Mouse (Mus musculus): ENCODE data around the gene Rxfp3. TPM values are rescaled to one million over a fixed set of nuclear protein-coding genes. Genes with fewer than 3 reads are reported as not detected.
"Not testable (repeated sequence)": the region's sequence is repeated elsewhere in the genome, so short reads cannot be mapped to it uniquely, and the experiment has no call there.

The Rxfp3 gene
- polyA plus RNA-seq, 1 experiment, result 0.02 TPM

GRCm38 (mm10) chr15:11003791-11004190 lies 34.0 kb downstream of the Rxfp3 start:
- Histone ChIP-seq H3K4me3 (ENCODE audit: insufficient read depth, poor library complexity, severe bottlenecking) (no peak overlapping the region), H3ac (ENCODE audit: control insufficient read depth, insufficient read length, low read depth) (no peak overlapping the region), H3K27me3 (ENCODE audit: control insufficient read depth, insufficient read depth, insufficient read length) (peaks cover 8% of the 10 kb centered on the region), H3K79me2 (ENCODE audit: control insufficient read depth, insufficient read depth) (no peaks in the 10 kb centered on the region), H3K79me3 (ENCODE audit: low read depth) (no peaks in the 10 kb centered on the region), H3K36me3 (ENCODE audit: control insufficient read depth, insufficient read depth) (no peaks in the 10 kb centered on the region)
- no peak for TF ChIP-seq MAX (IDR thresholded peaks at IDR 0.05)
- no peak for TF ChIP-seq USF1 (IDR thresholded peaks at IDR 0.05; ENCODE audit: low read depth)
- TF ChIP-seq CEBPB (IDR thresholded peaks at IDR 0.05; ENCODE audit: low read depth), result no peak
- TF ChIP-seq MYOD1 (IDR thresholded peaks at IDR 0.05; ENCODE audit: control insufficient read depth, insufficient read length, low read depth), result no peak
- no peak for TF ChIP-seq CTCF (IDR thresholded peaks at IDR 0.05; ENCODE audit: control insufficient read depth, insufficient read depth, insufficient read length)
- TF ChIP-seq MYOG (IDR thresholded peaks at IDR 0.05; ENCODE audit: control insufficient read depth, extremely low read depth, insufficient read length), result no peak
- TF ChIP-seq FOSL1 (IDR thresholded peaks at IDR 0.05; ENCODE audit: insufficient read depth, low read length, poor library complexity, severe bottlenecking), result no peak

DNA sequence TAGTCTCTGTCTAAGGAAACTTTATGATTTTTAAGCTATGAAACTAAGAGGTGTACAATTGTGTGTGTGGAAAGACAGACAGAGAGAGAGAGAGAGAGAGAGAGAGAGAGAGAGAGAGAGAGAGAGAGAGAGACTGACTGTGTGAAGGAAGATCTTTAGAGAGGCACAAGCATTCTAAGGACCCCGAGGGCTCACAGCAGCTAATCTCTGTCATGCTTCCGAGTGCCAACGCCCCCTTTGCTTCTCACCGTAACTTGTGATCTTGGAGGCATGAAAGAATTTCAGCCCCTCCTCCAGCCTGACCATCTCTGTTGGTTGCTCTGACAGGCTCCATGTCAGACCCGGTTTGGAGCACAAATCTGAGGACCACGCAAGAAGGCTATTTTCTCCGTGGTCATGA lies 37.4 kb downstream of the Rxfp3 start, which contains the start of gene Slc45a2:
Gene Slc45a2, plus strand, starts transcription at position 301 of the 400 bp plus-strand sequence.
- H3K79me2 ChIP-seq (ENCODE audit: control insufficient read depth, insufficient read depth), result no peaks in the 10 kb centered on the region
- no peaks in the 10 kb centered on the region for H3K79me3 ChIP-seq (ENCODE audit: low read depth)
- peaks cover 4% of the 10 kb centered on the region for H3K27me3 ChIP-seq (ENCODE audit: control insufficient read depth, insufficient read depth, insufficient read length)
- no peaks in the 10 kb centered on the region for H3K36me3 ChIP-seq (ENCODE audit: control insufficient read depth, insufficient read depth)
- H3K4me3 ChIP-seq (ENCODE audit: insufficient read depth, poor library complexity, severe bottlenecking), result no peak within 1 kb of the TSS
- TF ChIP-seq CEBPB (IDR thresholded peaks at IDR 0.05; ENCODE audit: low read depth) (no peak), MAX (IDR thresholded peaks at IDR 0.05) (no peak), USF1 (IDR thresholded peaks at IDR 0.05; ENCODE audit: low read depth) (no peak), CTCF (IDR thresholded peaks at IDR 0.05; ENCODE audit: control insufficient read depth, insufficient read depth, insufficient read length) (no peak), MYOG (IDR thresholded peaks at IDR 0.05; ENCODE audit: control insufficient read depth, extremely low read depth, insufficient read length) (no peak), MYOD1 (IDR thresholded peaks at IDR 0.05; ENCODE audit: control insufficient read depth, insufficient read length, low read depth) (no peak), FOSL1 (IDR thresholded peaks at IDR 0.05; ENCODE audit: insufficient read depth, low read length, poor library complexity, severe bottlenecking) (no peak)
- H3ac ChIP-seq (ENCODE audit: control insufficient read depth, insufficient read length, low read depth), result no peak within 1 kb of the TSS

- Histone ChIP-seq H3K4me3 (ENCODE audit: insufficient read depth, poor library complexity, severe bottlenecking) (no peak overlapping the region), H3ac (ENCODE audit: control insufficient read depth, insufficient read length, low read depth) (no peak overlapping the region), H3K36me3 (ENCODE audit: control insufficient read depth, insufficient read depth) (peaks cover 4% of the 10 kb centered on the region), H3K79me2 (ENCODE audit: control insufficient read depth, insufficient read depth) (no peaks in the 10 kb centered on the region), H3K27me3 (ENCODE audit: control insufficient read depth, insufficient read depth, insufficient read length) (peaks cover 4% of the 10 kb centered on the region), H3K79me3 (ENCODE audit: low read depth) (no peaks in the 10 kb centered on the region)
- TF ChIP-seq MYOD1 (IDR thresholded peaks at IDR 0.05; ENCODE audit: control insufficient read depth, insufficient read length, low read depth) (no peak), USF1 (IDR thresholded peaks at IDR 0.05; ENCODE audit: low read depth) (no peak)
These were observed 38.0 kb downstream of the Rxfp3 start for GRCm38 (mm10) chr15:10999832-11000231.

- no peaks in the 10 kb centered on the region for H3K27me3 ChIP-seq (ENCODE audit: control insufficient read depth, insufficient read depth, insufficient read length)
- peaks cover 16% of the 10 kb centered on the region for H3K36me3 ChIP-seq (ENCODE audit: control insufficient read depth, insufficient read depth)
- H3K79me3 ChIP-seq (ENCODE audit: low read depth), result no peaks in the 10 kb centered on the region
- H3ac ChIP-seq (ENCODE audit: control insufficient read depth, insufficient read length, low read depth), result no peak overlapping the region
- no peaks in the 10 kb centered on the region for H3K79me2 ChIP-seq (ENCODE audit: control insufficient read depth, insufficient read depth)
- TF ChIP-seq MYOG (IDR thresholded peaks at IDR 0.05; ENCODE audit: control insufficient read depth, extremely low read depth, insufficient read length) (no peak), CTCF (IDR thresholded peaks at IDR 0.05; ENCODE audit: control insufficient read depth, insufficient read depth, insufficient read length) (peak; percentile 5)
- H3K4me3 ChIP-seq (ENCODE audit: insufficient read depth, poor library complexity, severe bottlenecking), result no peak overlapping the region
These were observed 46.2 kb downstream of the Rxfp3 start for GRCm38 (mm10) chr15:10991566-10991965.

GRCm38 (mm10) chr15:10990411-10990810 lies 47.4 kb downstream of the Rxfp3 start:
- no peak for TF ChIP-seq USF1 (IDR thresholded peaks at IDR 0.05; ENCODE audit: low read depth)
- TF ChIP-seq CTCF (IDR thresholded peaks at IDR 0.05; ENCODE audit: control insufficient read depth, insufficient read depth, insufficient read length), result no peak
- TF ChIP-seq MYOD1 (IDR thresholded peaks at IDR 0.05; ENCODE audit: control insufficient read depth, insufficient read length, low read depth), result no peak
- TF ChIP-seq CEBPB (IDR thresholded peaks at IDR 0.05; ENCODE audit: low read depth), result no peak
- no peak for TF ChIP-seq MYOG (IDR thresholded peaks at IDR 0.05; ENCODE audit: control insufficient read depth, extremely low read depth, insufficient read length)
- no peak for TF ChIP-seq FOSL1 (IDR thresholded peaks at IDR 0.05; ENCODE audit: insufficient read depth, low read length, poor library complexity, severe bottlenecking)
- TF ChIP-seq MAX (IDR thresholded peaks at IDR 0.05), result no peak
- H3K4me3 ChIP-seq (ENCODE audit: insufficient read depth, poor library complexity, severe bottlenecking), result no peak overlapping the region
- H3ac ChIP-seq (ENCODE audit: control insufficient read depth, insufficient read length, low read depth), result no peak overlapping the region
- peaks cover 16% of the 10 kb centered on the region for H3K36me3 ChIP-seq (ENCODE audit: control insufficient read depth, insufficient read depth)
- no peaks in the 10 kb centered on the region for H3K79me2 ChIP-seq (ENCODE audit: control insufficient read depth, insufficient read depth)
- no peaks in the 10 kb centered on the region for H3K79me3 ChIP-seq (ENCODE audit: low read depth)
- H3K27me3 ChIP-seq (ENCODE audit: control insufficient read depth, insufficient read depth, insufficient read length), result no peaks in the 10 kb centered on the region

- H3K27me3 ChIP-seq (ENCODE audit: control insufficient read depth, insufficient read depth, insufficient read length), result not testable (repeated sequence)
These were observed 51.3 kb downstream of the Rxfp3 start for GRCm38 (mm10) chr15:10986477-10986876.

More at GRCm38 (mm10) chr15:10986477-10986876, 51.3 kb downstream of the Rxfp3 start:
- H3ac ChIP-seq (ENCODE audit: control insufficient read depth, insufficient read length, low read depth); H3K4me3 ChIP-seq (ENCODE audit: insufficient read depth, poor library complexity, severe bottlenecking); H3K79me3 ChIP-seq (ENCODE audit: low read depth); H3K79me2 ChIP-seq (ENCODE audit: control insufficient read depth, insufficient read depth); H3K36me3 ChIP-seq (ENCODE audit: control insufficient read depth, insufficient read depth): not testable (repeated sequence)
